Mouse (Mus musculus) fat pad, adult 2 months (tissue): Measurements from ENCODE around the gene Mprip.

Source experiments
- DNase-seq: peaks from one replicate; pipeline ENCODE4 v3.0.0-alpha.2; 2011; ENCODE audit warnings: low read depth, low spot score; ENCODE audit errors: extremely low read depth

Gene Mprip

DNA sequence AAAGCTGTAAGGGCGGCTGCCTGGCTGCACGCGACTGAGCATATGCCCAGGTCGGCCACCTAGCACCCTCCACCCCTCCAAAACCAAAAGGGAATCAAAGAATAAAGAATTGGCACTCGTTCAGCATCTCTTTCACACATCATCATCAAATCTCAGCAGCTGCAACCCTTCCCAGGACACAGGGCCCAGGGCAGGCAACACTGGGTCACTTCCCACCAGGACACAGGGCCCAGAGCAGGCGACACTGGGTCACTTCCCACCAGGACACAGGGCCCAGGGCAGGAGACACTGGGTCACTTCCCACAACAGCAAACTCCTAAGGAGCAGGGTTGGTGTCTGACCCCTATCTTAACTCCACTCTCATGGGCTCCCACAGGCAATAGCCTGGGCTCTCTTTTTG, 132.3 kb downstream of the Mprip start:
- no peak for DNase-seq

DNA sequence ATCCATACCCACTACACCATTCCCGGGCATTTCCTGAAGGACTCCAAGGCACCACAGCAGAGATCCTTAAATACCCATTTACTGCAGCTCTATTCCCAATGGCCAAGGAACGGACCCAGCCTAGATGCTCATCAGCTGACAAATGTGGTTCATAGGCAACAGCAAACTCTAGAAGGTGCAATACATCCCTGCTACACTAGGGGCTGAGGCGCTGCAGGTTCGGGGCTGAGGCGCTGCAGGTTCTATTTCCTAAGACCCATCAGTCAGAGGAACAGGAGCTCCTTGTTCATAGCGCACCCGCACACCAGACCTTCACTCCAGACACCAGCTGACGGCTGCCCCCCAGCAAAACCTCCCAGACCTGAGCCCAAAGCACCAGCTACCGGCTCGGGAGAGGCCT, 139.3 kb downstream of the Mprip start:
- DNase-seq = no peak

DNA sequence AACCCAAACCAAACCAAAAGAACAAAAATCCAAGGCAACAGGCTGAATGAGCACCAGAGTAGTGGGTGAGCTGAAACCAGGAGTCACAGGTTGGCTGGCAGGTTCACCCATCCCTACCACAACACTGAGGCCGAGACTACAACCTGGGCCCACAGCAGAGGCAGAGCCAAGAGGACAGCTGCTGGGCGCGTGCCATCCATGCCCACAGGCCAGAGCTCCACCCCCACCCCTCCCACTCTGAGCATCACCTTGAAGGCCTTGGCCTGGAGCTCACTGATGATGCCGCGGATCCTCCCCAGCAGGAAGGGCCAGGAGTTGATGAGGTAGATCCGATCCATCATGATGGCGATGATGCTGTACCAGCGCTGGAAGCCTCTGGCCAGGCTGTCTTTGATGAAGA, 140.8 kb downstream of the Mprip start:
- no peak for DNase-seq

DNA sequence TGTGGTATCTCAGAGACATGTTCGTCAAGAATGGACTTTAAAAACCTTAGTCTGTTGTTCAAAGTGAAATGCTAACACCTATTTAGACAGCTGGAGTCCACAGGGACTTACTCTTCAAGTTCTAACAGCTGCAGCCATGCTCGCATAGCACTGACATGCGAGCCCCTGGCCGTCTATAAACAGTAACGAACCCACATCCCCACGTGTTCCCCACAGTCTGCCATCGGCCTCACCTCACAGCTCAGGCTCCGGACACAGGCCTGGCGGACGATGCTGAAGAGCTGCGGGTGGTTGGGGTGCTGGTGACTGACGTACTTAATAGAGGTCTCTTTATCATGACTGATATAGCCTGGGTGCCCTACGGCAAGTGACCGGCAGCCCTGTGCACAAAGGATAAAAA, 142.4 kb downstream of the Mprip start:
- no peak for DNase-seq

DNA sequence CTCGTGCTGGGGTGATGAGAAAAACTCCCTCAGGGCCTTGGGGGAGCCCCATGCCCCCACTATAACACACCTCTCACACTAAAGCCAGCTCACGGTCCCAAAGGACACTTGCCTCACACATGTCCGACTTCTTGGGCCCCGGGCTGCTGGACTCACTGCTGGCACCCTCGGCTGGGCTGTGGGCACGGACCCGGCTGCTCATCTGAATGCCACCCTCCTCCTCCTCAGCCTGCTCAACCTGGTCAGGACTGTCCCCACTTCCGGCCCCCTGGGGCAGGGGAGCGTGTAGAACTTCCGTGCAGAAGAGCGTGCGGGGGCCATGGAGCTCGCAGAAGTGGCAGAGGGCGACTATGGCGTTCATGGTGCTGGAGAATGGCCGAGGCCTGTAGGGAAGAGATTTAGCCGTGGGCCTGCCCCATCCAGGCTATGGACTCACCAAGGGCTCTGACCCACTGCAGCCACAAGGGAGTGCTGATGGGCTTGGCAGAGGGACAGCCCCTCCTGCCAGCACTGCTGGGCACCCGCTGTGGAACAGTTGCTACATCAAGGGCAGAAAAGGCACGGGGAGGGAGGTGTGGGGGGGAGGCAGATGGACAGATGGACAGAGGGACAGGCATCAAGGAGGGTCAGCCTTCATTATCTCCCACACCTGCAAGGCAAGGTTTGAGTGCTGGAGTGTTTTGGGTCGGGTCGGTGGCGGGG, 143.5 kb downstream of the Mprip start:
- DNase-seq = no peak

DNA sequence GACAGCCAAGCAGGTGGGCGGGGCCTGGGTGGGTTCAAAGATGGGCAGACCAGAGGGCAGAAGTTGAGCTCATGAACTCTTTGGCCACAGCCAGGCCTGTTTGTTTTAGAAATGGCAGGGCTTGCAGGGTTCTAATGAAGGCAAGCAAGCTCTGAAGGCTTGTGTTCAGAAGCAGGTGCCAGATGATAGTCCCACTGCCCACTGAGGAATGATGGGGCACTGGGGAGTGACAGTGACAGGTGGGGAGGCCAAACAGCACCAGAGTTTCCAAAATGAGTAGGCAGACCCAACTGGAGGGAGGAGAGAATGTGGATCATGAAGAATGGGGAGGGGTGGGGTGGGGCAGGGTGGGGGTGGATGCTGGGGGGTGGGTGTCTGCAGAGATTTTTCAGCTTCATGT, 144.2 kb downstream of the Mprip start:
- DNase-seq = no peak

DNA sequence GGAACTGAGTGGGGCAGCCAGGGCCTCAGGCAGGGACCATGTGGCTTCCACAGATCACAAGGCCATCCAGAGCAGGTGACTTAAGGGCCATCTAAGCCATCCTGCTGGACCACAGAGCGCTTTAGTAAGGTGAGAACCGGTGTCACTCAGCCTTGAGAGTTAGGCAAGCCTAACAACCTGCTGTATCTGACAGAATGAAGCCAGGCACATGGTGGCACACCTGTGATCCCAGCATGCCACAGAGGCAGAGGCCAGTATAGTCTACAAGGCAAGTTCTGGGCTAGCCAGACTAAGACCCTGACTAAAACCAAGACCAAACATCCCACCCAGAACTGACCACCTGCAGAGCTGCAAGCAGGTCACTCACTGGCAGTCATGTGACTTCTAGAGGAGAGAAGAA, 144.6 kb downstream of the Mprip start:
- no peak for DNase-seq

DNA sequence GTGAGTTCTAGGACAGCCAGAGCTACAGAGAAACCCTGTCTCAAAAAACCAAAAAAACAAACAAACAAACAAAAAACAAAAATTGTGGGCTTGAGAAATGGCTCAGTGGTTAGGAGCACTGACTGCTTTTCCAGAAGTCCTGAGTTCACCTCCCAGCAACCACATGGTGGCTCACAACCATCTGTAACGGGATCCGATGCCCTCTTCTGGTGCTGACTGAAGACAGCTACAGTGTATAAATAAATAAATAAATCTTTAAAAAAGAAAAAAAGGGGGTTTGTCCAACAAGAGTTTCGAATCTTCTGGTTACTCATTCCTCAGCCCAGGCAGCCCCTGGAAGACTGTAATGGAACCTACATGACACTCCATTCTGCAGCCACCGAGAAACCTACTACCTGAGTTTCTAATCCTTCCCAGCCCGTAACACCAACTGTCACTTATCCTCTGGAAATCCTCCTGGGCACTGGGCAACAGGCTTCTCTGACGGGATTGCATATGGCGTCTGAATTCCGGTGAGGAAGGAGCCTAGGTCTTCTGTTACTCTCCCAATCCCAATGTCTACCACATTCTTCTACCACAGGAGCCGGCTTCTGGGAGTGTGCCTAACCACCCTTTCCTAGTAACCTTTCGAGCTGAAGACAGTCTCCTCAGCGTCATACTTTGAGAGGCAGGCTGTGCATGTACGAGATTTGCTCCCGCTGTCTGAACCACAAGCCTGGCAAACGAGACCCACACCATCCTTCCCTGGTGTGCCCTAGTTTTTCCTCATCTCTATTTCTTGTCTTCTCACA, 147.3 kb downstream of the Mprip start:
- DNase-seq = no peak

DNA sequence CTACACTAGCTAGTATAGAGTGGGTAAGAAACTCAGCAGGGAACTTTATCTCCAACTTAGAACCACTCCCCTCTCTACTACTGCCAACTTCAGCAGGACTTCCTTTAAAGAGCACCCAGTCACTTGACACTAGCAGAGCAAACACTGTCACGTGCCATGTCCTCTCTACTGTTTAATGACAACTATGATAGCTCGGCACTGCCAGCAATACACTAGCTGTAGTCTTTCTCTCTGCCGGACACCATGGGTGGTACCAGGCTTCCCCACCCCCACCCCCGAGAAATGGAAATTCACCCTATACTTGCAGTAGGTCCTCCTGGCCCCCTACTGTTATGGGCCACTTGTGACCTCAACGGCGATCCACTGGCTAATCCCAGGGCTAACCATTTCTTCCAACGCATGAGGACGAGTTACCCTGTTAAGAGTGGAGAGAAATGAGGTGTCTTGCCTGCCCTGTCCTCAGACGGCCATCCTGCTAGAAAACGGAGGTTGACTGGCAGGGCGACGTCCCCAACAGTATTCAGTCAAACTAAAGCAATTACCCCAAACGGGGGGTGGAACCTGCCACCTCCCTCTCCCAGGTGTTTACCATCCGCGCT, 148.1 kb downstream of the Mprip start:
- no peak for DNase-seq

DNA sequence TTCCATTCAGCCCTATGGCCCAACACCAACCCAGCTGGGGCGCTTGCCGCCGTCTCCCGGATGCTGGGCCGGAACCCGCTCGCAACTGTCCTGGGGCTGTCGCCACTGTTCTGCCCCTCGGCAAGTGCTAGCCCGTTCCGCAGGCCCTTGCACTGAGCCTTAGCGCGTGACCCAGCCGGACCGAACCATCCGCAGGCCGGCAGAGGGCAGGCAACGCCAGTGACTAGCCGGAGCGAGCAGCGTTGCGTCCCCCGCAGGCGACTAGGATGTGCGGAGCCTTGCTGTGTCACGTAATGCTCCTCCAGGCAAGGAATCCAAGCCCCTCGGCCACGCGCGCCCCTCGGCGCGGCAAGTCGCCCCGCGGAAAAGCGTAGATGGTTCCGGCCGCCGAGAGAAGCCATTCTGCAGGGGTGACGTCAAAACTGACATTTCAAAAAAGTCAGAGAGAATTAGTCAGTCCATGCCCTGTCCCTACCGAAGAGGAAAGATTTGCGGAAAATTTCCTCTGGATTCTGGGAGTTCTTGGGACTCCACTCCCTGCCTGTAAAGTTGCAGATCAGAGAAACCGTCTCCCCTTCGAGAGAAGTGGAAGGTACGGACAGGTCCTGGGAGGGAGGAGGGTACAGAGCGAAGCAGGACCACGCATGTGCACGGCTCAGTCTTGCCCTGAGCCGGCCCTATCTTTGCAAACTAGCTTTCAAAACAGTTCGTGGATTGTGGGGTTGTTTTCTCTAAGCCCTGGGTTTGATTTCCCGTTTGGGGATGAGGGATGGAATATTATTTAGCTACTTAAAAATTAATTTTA, 148.8 kb downstream of the Mprip start, which contains the start of gene Flcn:
Gene Flcn (minus strand): TSS at position 347 of the 805 bp plus-strand sequence.
- DNase-seq = no peak

DNA sequence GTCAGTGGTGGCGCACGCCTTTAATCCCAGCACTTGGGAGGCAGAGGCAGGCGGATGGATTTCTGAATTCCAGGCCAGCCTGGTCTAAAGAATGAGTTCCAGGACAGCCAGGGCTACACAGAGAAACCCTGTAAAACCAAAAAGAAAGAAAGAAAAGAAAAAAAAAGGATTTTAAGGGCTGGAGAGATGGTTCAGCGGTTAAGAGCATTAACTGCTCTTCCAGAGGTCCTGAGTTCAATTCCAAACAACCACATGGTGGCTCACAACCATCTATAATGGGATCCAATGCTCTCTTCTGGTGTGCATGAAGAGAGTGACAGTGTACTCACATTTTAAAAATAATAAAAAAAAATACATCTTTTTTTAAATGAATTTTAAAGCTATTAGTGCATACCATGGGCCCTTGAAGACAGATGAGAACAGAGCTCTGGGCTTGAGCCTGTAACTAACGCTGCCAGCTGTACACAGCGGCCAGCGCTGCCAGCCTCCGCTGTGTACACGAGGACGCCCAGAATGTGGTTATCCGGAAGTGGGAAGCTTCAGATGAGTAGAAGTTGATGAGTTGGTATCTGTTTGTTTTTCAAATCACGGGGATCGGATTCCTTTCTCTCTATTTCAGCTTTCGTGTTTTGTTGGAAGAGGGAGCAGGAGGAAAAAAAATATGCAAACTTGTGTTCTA, 149.5 kb downstream of the Mprip start:
- DNase-seq = no peak

DNA sequence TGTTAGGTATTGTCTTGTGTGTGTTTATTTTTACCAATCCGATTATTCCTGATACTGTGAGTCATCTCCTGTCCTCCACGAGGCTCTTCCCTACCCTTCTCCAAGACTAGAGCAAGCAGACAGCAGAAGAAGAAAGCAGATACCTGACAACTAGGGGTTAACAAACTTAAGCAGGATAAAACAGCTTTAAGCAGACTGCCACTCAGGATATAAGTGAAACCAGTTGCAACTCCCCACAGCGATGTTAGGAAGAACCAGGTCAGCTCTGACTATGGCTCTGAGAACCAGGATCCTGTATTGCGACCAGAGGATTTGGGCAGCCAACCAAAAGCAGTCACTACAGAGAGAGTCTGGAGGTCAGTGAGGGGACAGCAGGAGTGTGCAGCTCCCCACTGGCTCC, 150.1 kb downstream of the Mprip start:
- DNase-seq = no peak

DNA sequence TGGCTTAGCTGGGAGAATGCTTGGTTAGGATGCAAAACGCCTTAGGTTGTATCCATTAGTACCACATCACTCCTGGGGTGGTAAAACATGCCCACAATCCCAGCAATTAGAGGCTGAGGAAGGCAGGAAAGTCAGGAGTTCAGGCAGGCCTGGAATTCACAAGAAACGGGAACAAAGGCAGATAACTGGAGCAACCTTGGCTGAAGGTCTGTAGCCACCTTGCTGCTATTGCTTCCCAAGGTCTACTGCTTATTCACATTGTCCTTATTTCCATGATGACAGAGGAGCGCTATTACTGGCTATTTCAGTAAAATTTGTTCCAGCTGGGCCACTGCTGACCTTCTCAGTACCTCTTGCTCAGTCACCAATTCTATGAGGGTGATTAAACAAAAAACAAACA, 152.2 kb downstream of the Mprip start:
- no peak for DNase-seq

DNA sequence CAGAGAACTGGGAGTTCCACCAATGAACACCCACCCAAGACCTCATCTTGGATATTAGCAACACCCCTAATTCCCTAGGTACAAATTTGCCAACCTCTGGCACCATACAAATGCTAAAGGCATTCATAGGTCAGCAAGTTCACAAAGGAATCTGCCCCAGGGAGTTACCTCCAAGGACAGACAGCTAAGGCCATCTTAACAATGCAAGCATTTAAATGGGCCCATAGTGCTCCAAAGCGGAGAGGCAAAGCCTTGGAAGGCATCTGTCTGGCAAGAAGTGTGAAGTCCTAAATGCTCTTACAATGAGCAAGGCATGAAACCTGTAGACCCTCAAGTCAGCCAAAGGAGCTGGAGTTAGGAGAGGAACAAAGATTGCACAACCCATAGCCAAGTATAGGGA, 153.2 kb downstream of the Mprip start:
- no peak for DNase-seq

DNA sequence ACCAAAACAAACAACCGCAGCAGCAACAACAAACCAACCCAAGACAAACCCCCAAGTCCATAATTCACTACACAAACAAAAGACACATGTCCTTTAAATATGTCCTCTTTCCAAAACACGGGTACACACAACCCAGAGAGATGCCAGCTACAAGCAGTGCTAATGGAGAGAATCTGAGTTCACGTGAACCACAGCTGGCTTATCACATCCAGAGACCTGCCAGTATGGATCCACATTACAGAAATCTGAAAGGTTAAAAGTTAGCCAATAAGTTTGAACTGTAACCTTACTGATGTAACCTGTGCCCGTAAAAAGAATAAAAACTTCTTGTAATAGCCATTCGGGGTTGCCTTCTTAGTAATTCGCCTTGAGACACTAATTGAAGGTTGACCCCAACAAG, 153.8 kb downstream of the Mprip start:
- DNase-seq = no peak

DNA sequence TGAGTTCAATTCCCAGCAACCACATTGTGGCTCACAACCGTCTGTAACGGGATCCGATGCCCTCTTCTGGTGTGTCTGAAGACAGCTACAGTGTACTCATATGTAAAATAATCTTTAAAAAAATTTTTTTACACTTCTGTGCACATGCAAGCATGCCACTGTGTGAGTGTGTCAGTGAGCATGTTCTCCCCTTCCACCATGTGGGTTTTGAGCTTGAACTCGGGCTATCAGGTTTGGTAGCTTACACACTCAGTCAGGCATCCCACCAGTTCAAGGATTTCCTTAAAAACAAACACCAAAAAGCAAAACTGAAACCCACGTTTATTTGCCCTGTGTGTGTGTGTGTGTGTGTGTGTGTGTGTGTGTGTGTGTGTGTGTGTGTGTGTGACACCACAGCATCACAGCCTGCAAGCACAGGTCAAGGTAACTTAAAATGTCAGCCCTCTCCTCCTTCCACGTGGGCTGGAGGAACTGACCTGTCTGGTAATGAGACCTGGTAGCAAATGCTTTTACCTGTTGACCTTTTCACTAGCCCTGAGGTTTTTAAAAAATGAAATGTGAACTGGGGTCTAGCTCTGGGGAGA, 154.5 kb downstream of the Mprip start:
- no peak for DNase-seq

DNA sequence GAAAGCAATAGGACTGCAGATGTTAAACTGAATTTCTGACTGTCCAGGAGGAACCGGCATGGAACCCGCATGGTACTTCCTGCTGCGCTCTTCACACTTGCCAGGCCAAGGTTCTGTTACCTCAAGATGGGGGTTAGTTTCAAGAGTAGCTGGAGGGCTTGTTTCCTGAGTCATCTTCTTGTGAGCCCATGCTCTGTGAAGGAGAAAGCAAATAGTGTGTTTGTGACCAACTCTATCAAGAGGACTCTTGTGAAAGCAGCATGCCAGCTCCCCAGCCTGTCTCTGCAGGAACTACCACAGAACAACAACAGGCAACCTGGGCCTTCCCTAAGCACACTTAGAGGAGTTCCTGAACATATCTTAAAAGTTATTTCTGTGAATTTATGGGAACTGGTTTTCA, 156.8 kb downstream of the Mprip start:
- no peak for DNase-seq

DNA sequence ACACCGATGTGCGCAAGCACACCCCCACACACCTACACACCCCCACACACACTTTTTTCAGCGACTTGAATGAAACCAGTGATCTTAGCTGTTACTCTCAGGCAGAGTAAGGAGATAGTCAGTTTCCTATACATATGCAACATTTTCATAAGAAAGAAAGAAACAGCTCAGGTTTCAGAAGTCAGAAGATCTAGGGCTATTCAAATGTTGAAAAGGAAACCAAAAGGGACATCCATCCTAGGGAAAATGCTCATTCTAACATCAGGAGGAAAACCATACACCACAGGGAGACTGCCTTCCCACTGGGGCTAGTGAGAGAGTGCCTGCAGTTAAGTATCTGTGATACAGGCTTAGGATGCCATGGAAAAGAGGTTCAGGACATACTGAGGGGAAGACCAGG, 160.5 kb downstream of the Mprip start:
- DNase-seq = no peak
